Mouse (Mus musculus) regulatory T cell (primary cell): ENCODE results near the gene Kif16b.

Source experiments
- in situ Hi-C: fragments of 300-600 bp; cut with MboI, MseI; formaldehyde crosslinking; loops from one replicate; pipeline ENCODE4 v1.15.1; 2025; ENCODE audit warnings: high pct_unique_total_duplicates

Gene Kif16b

GRCm38 (mm10) chr2:142875936-142876335 is 25.4 kb downstream of the Kif16b start:
- in situ Hi-C loops, result no loop called here

GRCm38 (mm10) chr2:142874562-142874961 is 26.8 kb downstream of the Kif16b start:
- in situ Hi-C loops, result no loop called here

- in situ Hi-C loops, result no loop called here
These were observed 31.3 kb downstream of the Kif16b start for GRCm38 (mm10) chr2:142870055-142870454.

GRCm38 (mm10) chr2:142867481-142867880 is 33.9 kb downstream of the Kif16b start:
- in situ Hi-C loops, result no loop called here

GRCm38 (mm10) chr2:142860994-142861393 is 40.3 kb downstream of the Kif16b start:
- in situ Hi-C loops, result no loop called here

GRCm38 (mm10) chr2:142859452-142859851 is 41.9 kb downstream of the Kif16b start:
- in situ Hi-C loops, result loop anchor here (5.0 kb wide), 1 partner anchor 103 kb away; no protein-coding TSS in a partner anchor

- in situ Hi-C loops, result no loop called here
These were observed 62.6 kb downstream of the Kif16b start for GRCm38 (mm10) chr2:142838775-142839174.

GRCm38 (mm10) chr2:142838118-142838517 is 63.2 kb downstream of the Kif16b start:
- in situ Hi-C loops, result no loop called here

GRCm38 (mm10) chr2:142834751-142835150 is 66.6 kb downstream of the Kif16b start:
- in situ Hi-C loops, result no loop called here

GRCm38 (mm10) chr2:142832617-142833422 is 68.5 kb downstream of the Kif16b start:
- in situ Hi-C loops, result no loop called here

GRCm38 (mm10) chr2:142813033-142813432 is 88.3 kb downstream of the Kif16b start:
- in situ Hi-C loops, result no loop called here

GRCm38 (mm10) chr2:142803760-142804448 is 97.4 kb downstream of the Kif16b start:
- in situ Hi-C loops, result no loop called here

- in situ Hi-C loops, result loop anchor here (25.0 kb wide), 1 partner anchor 635 kb away; no protein-coding TSS in a partner anchor
These were observed 104.0 kb downstream of the Kif16b start for GRCm38 (mm10) chr2:142797310-142797709.

- in situ Hi-C loops, result loop anchor here (25.0 kb wide), 1 partner anchor 613 kb away; no protein-coding TSS in a partner anchor
These were observed 126.0 kb downstream of the Kif16b start for GRCm38 (mm10) chr2:142775358-142775757.

GRCm38 (mm10) chr2:142774752-142775151 is 126.6 kb downstream of the Kif16b start:
- in situ Hi-C loops, result loop anchor here (25.0 kb wide), 1 partner anchor 612 kb away; no protein-coding TSS in a partner anchor

GRCm38 (mm10) chr2:142769647-142770121 is 131.6 kb downstream of the Kif16b start:
- in situ Hi-C loops, result loop anchor here (5.0 kb wide), 1 partner anchor 38 kb away; no protein-coding TSS in a partner anchor

GRCm38 (mm10) chr2:142764276-142764675 is 137.1 kb downstream of the Kif16b start:
- in situ Hi-C loops, result no loop called here

GRCm38 (mm10) chr2:142760843-142761242 is 140.5 kb downstream of the Kif16b start:
- in situ Hi-C loops, result no loop called here

GRCm38 (mm10) chr2:142759192-142759591 is 142.1 kb downstream of the Kif16b start:
- in situ Hi-C loops, result no loop called here

GRCm38 (mm10) chr2:142758091-142758765 is 143.1 kb downstream of the Kif16b start:
- in situ Hi-C loops, result no loop called here

- in situ Hi-C loops, result no loop called here
These were observed 162.0 kb downstream of the Kif16b start for GRCm38 (mm10) chr2:142739338-142739737.

- in situ Hi-C loops, result no loop called here
These were observed 162.8 kb downstream of the Kif16b start for GRCm38 (mm10) chr2:142738488-142738887.
